Mouse (Mus musculus): ENCODE measurements at regions not wholly inside any gene's neighbourhood (a gene's known extent, or its start where the extent isn't known, plus 50 kb on each side); places are given as distances from the start of the nearest gene placed in this dataset.

GRCm38 (mm10) chr4:125185076-125185475, 57.4 kb upstream of the Zc3h12a start:
- 71% methylated on average over 5 of the region's 5 CpGs for WGBS
- no peak for DNase-seq (ENCODE audit: low spot score)

DNA sequence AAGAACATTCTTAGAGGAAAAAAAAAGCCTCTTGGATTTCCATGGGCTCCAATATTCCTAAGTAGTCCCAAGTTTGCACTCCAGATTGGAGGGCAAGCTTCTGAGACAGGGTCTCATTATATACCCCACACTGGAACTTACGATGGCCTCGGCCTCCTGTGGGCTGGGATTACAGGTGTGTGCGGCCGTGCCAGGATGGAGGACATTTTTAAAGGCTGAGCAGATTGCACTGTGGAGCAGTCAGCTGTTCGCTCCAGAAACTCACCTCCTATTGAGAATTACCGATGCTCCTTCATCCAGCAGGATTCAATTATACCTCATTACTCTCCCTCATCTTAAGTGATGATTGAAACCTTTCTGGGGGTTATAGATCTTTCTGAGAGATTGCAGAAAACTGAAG, 53.3 kb upstream of the Zc3h12a start:
- WGBS: 85% methylated on average over 6 of the region's 6 CpGs

More at GRCm38 (mm10) chr4:125185076-125185475, 57.4 kb upstream of the Zc3h12a start:
- H3K36me3 ChIP-seq: no peaks in the 10 kb centered on the region
- H3K9me3 ChIP-seq: no peaks in the 10 kb centered on the region
- H3K27ac ChIP-seq: no peak overlapping the region
- 0 out of 2 replicates have a peak, but pooled peaks cover 17% of the 10 kb centered on the region for H3K27me3 ChIP-seq (ENCODE audit: insufficient read depth, poor library complexity, severe bottlenecking)
- no peaks in the 10 kb centered on the region for H3K4me1 ChIP-seq
- H3K4me3 ChIP-seq: no peak overlapping the region

DNA sequence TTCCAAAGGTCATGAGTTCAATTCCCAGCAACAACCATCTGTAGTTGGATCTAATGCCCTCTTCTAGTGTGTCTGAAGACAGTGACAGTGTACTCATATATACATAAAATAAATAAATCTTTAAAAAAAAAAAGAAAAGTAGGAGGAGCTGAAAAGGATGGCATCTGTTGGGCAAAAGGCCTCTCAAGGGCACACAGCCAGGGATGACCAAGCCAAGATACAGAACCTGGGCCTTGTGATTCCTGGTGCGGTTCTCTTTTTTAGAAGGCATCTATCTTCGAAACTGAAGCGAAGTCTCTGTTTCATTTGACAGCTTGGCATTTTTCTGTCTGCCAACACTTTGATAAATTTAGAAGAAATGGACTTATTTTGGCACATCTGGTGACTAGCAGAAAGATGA, 50.9 kb upstream of the Zc3h12a start:
- Histone ChIP-seq H3K27ac (no peak overlapping the region), H3K4me1 (0 out of 2 replicates have a peak, but pooled peaks cover 8% of the 10 kb centered on the region), H3K36me3 (no peaks in the 10 kb centered on the region), H3K4me3 (no peak overlapping the region), H3K27me3 (ENCODE audit: insufficient read depth, poor library complexity, severe bottlenecking) (no peaks in the 10 kb centered on the region), H3K9me3 (no peaks in the 10 kb centered on the region)
- DNase-seq (ENCODE audit: low spot score): no peak
- WGBS: 88% methylated on average over 3 of the region's 3 CpGs

More for the DNA sequence above, 53.3 kb upstream of the Zc3h12a start:
- DNase-seq (ENCODE audit: low spot score): no peak
- Histone ChIP-seq H3K27ac (no peak overlapping the region), H3K4me1 (0 out of 2 replicates have a peak, but pooled peaks cover 8% of the 10 kb centered on the region), H3K4me3 (no peak overlapping the region), H3K36me3 (no peaks in the 10 kb centered on the region), H3K9me3 (no peaks in the 10 kb centered on the region), H3K27me3 (ENCODE audit: insufficient read depth, poor library complexity, severe bottlenecking) (no peaks in the 10 kb centered on the region)

DNA sequence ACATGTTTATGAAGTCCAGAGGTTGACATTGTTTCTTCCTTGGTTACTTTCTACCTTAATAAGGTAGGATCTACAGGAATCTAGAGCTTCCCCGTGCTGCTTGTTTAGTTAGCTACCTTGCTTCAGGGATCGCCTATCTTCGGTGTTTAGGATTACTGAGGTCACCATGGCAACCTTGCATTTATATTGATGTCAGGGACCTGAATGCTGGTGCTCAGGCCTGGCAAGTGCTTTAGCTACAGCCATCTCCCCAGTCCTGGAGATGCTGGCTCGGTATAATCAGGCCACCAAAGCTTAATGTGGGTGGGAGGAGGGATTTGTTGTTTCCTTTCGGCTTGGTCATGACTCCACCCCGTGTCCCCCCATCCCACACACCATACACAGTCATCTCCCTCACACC, 50.0 kb upstream of the Zc3h12a start:
- H3K9me3 ChIP-seq: no peaks in the 10 kb centered on the region
- peaks cover 4% of the 10 kb centered on the region; the same call in 1 of the 2 replicates for H3K27me3 ChIP-seq (ENCODE audit: insufficient read depth, poor library complexity, severe bottlenecking)
- no peak for DNase-seq (ENCODE audit: low spot score)
- H3K4me3 ChIP-seq: no peak overlapping the region
- 0 out of 2 replicates have a peak, but pooled peaks cover 8% of the 10 kb centered on the region for H3K4me1 ChIP-seq
- no peak overlapping the region for H3K27ac ChIP-seq
- no peaks in the 10 kb centered on the region for H3K36me3 ChIP-seq
- 56% methylated on average over 6 of the region's 6 CpGs for WGBS

Data from heart, embryonic 10.5 days (tissue).